Mouse (Mus musculus): ENCODE results near the gene Ccdc9. TPM values are rescaled to one million over a fixed set of nuclear protein-coding genes. Genes with fewer than 3 reads are reported as not detected.
"Not testable (repeated sequence)": the region's sequence is repeated elsewhere in the genome, so short reads cannot be mapped to it uniquely, and the experiment has no call there.

Ccdc9 gene
- polyA plus RNA-seq, 1 experiment, result 7.0 TPM

GRCm38 (mm10) chr7:16309318-16310019 is 22.9 kb upstream of the Ccdc9 start:
- H3K9me3 ChIP-seq (ENCODE audit: control insufficient read depth, low read length), result no peaks in the 10 kb centered on the region; the same call in 1 of the 2 replicates
- peaks cover 4% of the 10 kb centered on the region for H3K36me3 ChIP-seq (ENCODE audit: control insufficient read depth)
- H3K4me3 ChIP-seq (replicated peaks), result peak overlapping the region; percentile 89
- peaks cover 34% of the 10 kb centered on the region for H3K27me3 ChIP-seq (ENCODE audit: control insufficient read depth)
- peaks cover 68% of the 10 kb centered on the region for H3K4me1 ChIP-seq (ENCODE audit: control insufficient read depth)
- TF ChIP-seq GATA1 (IDR thresholded peaks at IDR 0.05; ENCODE audit: low read length), result no peak
- TF ChIP-seq TAL1 (IDR thresholded peaks at IDR 0.05; ENCODE audit: low read length), result no peak

GRCm38 (mm10) chr7:16308555-16309317 is 22.1 kb upstream of the Ccdc9 start:
- Histone ChIP-seq H3K9me3 (ENCODE audit: control insufficient read depth, low read length) (no peaks in the 10 kb centered on the region; the same call in 1 of the 2 replicates), H3K4me1 (ENCODE audit: control insufficient read depth) (peaks cover 62% of the 10 kb centered on the region)

GRCm38 (mm10) chr7:16308093-16308492 is 21.5 kb upstream of the Ccdc9 start, which contains the start of gene Bbc3:
Bbc3 (plus strand) TSS chr7:16308393.
- peaks cover 55% of the 10 kb centered on the region for H3K4me1 ChIP-seq (ENCODE audit: control insufficient read depth)

More at GRCm38 (mm10) chr7:16308555-16309317, 22.1 kb upstream of the Ccdc9 start:
- Histone ChIP-seq H3K36me3 (ENCODE audit: control insufficient read depth) (no peaks in the 10 kb centered on the region), H3K4me3 (replicated peaks) (peak overlapping the region; percentile 89), H3K27me3 (ENCODE audit: control insufficient read depth) (peaks cover 34% of the 10 kb centered on the region)
- TF ChIP-seq GATA1 (IDR thresholded peaks at IDR 0.05; ENCODE audit: low read length), result no peak

GRCm38 (mm10) chr7:16307141-16307540 is 20.5 kb upstream of the Ccdc9 start:
- peaks cover 46% of the 10 kb centered on the region for H3K4me1 ChIP-seq (ENCODE audit: control insufficient read depth)
- not testable (repeated sequence) for H3K36me3 ChIP-seq (ENCODE audit: control insufficient read depth); H3K4me3 ChIP-seq (replicated peaks); H3K9me3 ChIP-seq (ENCODE audit: control insufficient read depth, low read length)
- H3K27me3 ChIP-seq (ENCODE audit: control insufficient read depth), result peaks cover 27% of the 10 kb centered on the region

More at GRCm38 (mm10) chr7:16308093-16308492, 21.5 kb upstream of the Ccdc9 start, which contains the start of gene Bbc3:
- Histone ChIP-seq H3K4me3 (replicated peaks) (peak within 1 kb of the TSS; percentile 89), H3K27me3 (ENCODE audit: control insufficient read depth) (peaks cover 29% of the 10 kb centered on the region)
- not testable (repeated sequence) for H3K36me3 ChIP-seq (ENCODE audit: control insufficient read depth); H3K9me3 ChIP-seq (ENCODE audit: control insufficient read depth, low read length)

- Histone ChIP-seq H3K27me3 (ENCODE audit: control insufficient read depth) (peaks cover 56% of the 10 kb centered on the region), H3K4me3 (replicated peaks) (no peak overlapping the region), H3K4me1 (ENCODE audit: control insufficient read depth) (peaks cover 44% of the 10 kb centered on the region), H3K9me3 (ENCODE audit: control insufficient read depth, low read length) (peaks cover 4% of the 10 kb centered on the region; the same call in 1 of the 2 replicates), H3K36me3 (ENCODE audit: control insufficient read depth) (no peaks in the 10 kb centered on the region)
- TF ChIP-seq TAL1 (IDR thresholded peaks at IDR 0.05; ENCODE audit: low read length), result no peak
- TF ChIP-seq GATA1 (IDR thresholded peaks at IDR 0.05; ENCODE audit: low read length), result no peak
Measured at GRCm38 (mm10) chr7:16299419-16300035, 12.9 kb upstream of the Ccdc9 start.

GRCm38 (mm10) chr7:16298927-16299326 is 12.3 kb upstream of the Ccdc9 start:
- Histone ChIP-seq H3K4me1 (ENCODE audit: control insufficient read depth) (peaks cover 50% of the 10 kb centered on the region), H3K9me3 (ENCODE audit: control insufficient read depth, low read length) (peaks cover 4% of the 10 kb centered on the region; the same call in 1 of the 2 replicates), H3K4me3 (replicated peaks) (no peak overlapping the region), H3K36me3 (ENCODE audit: control insufficient read depth) (no peaks in the 10 kb centered on the region), H3K27me3 (ENCODE audit: control insufficient read depth) (peaks cover 56% of the 10 kb centered on the region)
- TF ChIP-seq TAL1 (IDR thresholded peaks at IDR 0.05; ENCODE audit: low read length) (no peak), GATA1 (IDR thresholded peaks at IDR 0.05; ENCODE audit: low read length) (no peak)

- Histone ChIP-seq H3K27me3 (ENCODE audit: control insufficient read depth) (peaks cover 53% of the 10 kb centered on the region), H3K36me3 (ENCODE audit: control insufficient read depth) (no peaks in the 10 kb centered on the region), H3K9me3 (ENCODE audit: control insufficient read depth, low read length) (peaks cover 4% of the 10 kb centered on the region; the same call in 1 of the 2 replicates), H3K4me3 (replicated peaks) (no peak overlapping the region), H3K4me1 (ENCODE audit: control insufficient read depth) (peaks cover 52% of the 10 kb centered on the region)
- TF ChIP-seq GATA1 (IDR thresholded peaks at IDR 0.05; ENCODE audit: low read length) (no peak), TAL1 (IDR thresholded peaks at IDR 0.05; ENCODE audit: low read length) (no peak)
Measured at GRCm38 (mm10) chr7:16297616-16298015, 11.0 kb upstream of the Ccdc9 start.

GRCm38 (mm10) chr7:16296766-16297390 is 10.3 kb upstream of the Ccdc9 start:
- H3K27me3 ChIP-seq (ENCODE audit: control insufficient read depth), result peaks cover 46% of the 10 kb centered on the region
- no peaks in the 10 kb centered on the region for H3K36me3 ChIP-seq (ENCODE audit: control insufficient read depth)
- TF ChIP-seq GATA1 (IDR thresholded peaks at IDR 0.05; ENCODE audit: low read length) (no peak), TAL1 (IDR thresholded peaks at IDR 0.05; ENCODE audit: low read length) (no peak)
- H3K4me1 ChIP-seq (ENCODE audit: control insufficient read depth), result peaks cover 52% of the 10 kb centered on the region
- peaks cover 4% of the 10 kb centered on the region; the same call in 1 of the 2 replicates for H3K9me3 ChIP-seq (ENCODE audit: control insufficient read depth, low read length)
- peak overlapping the region; percentile 69 for H3K4me3 ChIP-seq (replicated peaks)
